Mouse (Mus musculus) layer of hippocampus, postnatal 14 days (tissue): ENCODE results near the gene 1700025B11Rik. TPM values are rescaled to one million over a fixed set of nuclear protein-coding genes. Genes with fewer than 3 reads are reported as not detected.
"Not testable (repeated sequence)": the region's sequence is repeated elsewhere in the genome, so short reads cannot be mapped to it uniquely, and the experiment has no call there.

Source experiments
- DNase-seq, 2 experiments: peaks; one replicate each; pipeline ENCODE4 v3.0.0; 2021 to 2022; ENCODE audit warnings: low spot score in 2 of 2, mixed read lengths in 1 of 2
- long read RNA-seq, 2 experiments: library from polyadenylated mRNA; stranded (forward); transcript quantifications; one replicate each; pipeline ENCODE4 v2.0.0; 2021
- total RNA-seq, 2 experiments: library from RNA; stranded (reverse); gene quantifications; 2 replicates each; pipeline ENCODE4 v1.2.3; 2021

1700025B11Rik gene
- not detected for total RNA-seq
- long read RNA-seq, experiment 1 = 0 reads
- long read RNA-seq, experiment 2 = 0 reads

DNA sequence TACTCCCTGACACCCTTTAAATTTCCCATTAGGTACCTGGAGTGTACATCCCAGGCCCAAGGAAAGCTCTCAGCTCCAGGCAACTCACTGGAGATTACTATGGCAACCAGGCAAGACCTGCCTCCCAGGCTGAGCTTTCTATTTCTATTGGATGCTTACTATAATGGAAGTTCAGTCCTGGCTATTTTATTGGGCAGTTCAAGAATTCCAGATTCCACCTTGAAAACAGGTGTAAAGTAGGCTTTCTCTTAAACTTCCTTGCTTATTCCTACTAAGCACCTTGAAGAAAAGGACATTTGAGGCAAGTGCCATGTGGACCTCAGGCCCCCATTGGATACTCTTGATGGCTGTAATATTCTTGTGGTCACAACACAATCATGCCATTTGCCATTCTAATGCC, at the start of gene 1700025B11Rik:
Gene 1700025B11Rik (minus strand): TSS at position 101 of the 400 bp plus-strand sequence.
- DNase-seq = no peak

DNA sequence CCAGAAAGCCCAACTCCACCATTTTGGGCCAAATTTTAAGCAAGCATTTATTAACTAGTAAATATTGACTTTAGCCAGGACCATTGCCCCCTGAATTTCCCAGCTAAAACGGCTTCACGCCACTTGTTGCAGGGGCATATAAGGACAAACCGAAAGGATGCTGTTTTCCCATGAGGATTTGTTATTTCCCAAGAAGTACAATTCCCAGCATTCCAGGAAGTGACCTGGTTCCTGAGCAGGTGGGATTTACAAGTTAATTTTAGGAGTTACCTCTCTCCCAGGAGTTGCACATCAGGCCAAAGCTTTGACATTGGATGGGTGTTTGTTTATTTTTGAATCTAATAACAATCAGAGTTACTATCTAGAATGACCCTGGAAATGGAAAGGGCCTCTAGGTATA, 44.4 kb upstream of the 1700025B11Rik start:
- DNase-seq = no peak

DNA sequence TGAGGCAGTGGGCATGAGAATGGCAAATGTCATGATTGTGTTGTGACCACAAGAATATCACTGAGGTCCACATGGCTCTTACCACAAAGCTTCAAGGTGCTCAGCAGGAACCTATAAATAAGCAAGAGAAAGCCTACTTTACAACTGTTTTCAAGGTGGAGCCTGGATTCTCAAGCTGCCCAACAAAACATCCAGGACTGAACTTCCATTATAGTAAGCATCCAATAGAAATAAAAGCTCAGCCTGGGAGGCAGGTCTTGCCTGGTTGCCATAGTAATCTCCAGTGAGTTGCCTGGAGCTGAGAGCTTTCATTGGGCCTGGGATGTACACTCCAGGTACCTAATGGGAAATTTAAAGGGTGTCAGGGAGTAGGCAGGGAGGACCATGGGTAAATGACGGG, 37.3 kb upstream of the 1700025B11Rik start, which contains the start of gene Gm36245:
Gene Gm36245 (plus strand): TSS at position 301 of the 400 bp plus-strand sequence.
- no peak for DNase-seq

DNA sequence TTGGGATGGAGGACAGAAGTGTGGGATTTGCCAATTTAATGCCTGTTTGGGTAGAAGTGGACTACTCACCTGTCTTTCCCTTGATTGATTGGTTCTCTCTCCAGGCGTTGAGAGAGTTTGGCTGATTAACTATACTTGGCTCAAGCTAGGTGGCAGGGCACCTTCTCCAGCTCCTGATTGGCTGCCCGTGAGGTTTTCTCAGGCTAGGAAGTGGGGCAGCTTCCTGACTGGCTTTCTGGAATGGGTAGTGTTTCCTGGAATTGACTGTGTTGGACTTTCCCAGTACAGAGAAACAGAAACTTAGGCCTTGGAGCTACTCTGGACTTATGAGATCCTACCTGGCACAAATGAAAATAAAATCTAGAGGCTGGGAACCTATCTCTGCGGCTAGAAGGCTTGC, 36.7 kb upstream of the 1700025B11Rik start:
- DNase-seq = no peak

DNA sequence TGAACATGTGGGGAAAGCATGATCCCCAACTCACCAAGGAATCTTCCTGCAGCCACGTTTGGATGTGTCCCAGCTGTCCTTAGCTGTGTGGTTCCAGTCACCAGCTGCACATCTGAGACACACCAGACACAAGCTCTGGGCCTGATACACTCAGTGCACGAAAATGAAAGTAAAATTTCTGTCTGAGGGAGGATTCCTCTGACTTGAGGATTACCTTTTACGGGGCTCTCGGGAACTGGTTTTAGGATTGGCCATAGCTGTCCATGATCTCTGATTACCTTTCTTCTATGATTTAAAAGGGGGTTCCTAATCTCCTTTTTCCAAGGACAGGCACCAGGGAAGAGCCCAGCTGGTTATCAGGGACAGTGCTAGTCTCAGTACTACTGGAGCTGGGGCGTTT, 34.3 kb upstream of the 1700025B11Rik start, which contains the start of gene Apol10b:
Gene Apol10b (minus strand): TSS at position 165 of the 400 bp plus-strand sequence.
- no peak for DNase-seq

DNA sequence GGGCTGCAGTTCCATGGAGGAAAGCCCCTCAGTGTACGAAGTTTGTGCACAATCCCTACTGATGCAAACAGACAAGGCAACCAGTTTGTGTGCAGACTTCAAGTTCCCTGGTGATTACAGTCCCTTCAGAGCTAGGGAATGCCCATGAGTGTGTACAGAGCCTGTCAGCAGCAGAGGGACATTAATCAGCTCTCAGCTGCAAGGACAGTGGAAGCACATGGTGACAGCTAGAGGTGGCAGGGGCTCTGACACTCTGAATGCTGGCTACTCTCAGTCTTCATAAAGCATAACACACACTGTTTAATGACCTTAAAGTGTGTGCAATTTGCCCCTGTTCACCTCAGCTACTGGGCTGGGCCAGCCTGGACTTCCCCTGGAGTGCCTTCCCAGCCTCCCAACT, 31.9 kb upstream of the 1700025B11Rik start:
- DNase-seq = no peak

DNA sequence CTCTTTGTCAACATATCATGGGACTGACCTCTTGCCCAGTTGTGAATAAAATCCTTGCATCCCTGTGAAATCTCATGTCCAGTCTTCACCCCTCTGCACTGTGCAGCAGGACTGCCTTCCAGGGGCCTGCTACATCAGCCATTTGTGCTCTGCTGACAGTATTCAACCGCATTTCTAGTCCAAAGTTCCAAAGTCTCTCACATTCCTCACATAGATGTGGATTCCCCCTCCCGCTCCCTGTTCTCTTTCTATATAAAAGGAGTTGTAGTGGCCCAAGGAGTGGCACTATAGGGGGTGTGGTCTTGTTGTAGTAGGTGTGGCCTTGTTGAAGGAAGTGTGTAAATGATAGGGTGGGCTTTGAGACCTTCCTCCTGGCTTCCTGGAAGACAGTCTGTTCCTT, 29.2 kb upstream of the 1700025B11Rik start:
- DNase-seq = no peak

DNA sequence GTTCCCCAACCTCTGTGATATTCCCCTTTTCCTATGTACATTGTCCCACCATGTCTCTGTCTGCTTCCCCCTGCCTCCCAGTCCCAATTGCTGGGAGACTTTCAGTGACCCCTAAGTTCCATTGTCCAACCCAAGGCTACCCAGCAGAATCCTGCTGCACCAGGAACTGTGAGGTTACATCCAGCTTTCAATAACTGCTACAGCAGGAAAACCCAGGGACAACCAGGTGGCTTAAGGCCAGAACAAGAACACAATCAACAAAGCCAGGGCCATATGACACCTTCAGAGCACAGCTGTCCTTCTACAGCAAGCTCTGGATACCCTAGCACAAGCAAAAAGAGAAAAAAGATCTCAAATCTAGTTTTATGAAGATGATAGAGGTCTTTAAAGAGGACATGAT, 27.3 kb upstream of the 1700025B11Rik start:
- no peak for DNase-seq

DNA sequence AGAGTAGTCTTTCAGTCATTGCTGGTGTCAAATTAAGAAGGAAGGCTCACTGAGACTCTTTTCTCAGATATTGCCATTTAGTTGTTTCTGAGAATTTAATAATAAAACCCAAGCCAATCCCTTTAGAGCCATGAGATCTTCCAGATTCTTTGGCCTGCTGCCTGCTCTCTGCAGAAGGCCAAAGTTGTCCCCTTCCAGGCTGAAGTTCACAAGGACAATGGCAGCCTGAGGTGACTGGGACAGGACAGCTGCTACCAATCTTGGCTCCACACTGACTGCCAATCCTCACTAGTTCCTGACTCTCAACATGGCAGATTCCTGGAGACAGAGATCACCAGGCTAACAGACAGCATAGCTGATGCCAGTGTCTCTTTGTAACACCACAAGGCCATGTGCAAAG, 25.3 kb upstream of the 1700025B11Rik start:
- DNase-seq = no peak

DNA sequence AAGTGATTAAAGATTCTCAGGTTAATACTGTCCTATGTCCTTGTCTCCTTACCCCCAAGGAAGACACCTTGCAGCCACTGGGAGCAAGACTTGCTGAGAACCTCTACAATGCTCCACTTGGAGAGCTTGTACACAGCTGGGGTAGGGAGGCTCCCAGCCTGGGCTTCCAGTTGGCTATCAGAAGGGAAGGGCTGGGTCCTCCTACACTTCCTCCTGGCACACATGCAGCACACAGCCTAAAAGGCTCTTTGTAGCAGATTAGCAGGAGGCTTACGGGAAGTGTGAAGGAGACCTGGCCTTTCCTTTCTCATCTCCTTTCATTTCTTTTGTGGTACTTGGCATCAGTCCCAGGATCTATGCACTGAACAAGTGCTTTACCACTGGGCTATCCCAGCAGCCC, 20.0 kb upstream of the 1700025B11Rik start:
- peak in 1 of 2 experiments; percentile 16 for DNase-seq

DNA sequence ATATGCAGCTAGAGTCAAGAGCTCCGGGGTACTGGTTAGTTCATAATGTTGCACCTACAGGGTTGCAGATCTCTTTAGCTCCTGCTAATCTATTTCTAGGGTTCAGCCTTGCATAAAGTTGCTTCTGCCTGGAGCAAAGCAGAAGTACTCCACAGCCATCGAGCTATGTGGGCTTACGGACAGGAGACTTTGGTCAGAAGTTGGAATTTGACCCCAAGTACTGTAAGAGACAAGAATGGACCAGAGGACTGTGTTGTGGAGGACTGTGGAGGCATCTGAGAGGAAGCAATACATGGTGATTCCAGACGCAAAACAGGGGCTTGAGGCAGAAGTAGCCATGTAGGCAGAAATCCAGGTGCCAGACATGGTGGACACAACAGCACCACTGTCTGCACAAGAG, 17.6 kb upstream of the 1700025B11Rik start:
- DNase-seq = no peak

DNA sequence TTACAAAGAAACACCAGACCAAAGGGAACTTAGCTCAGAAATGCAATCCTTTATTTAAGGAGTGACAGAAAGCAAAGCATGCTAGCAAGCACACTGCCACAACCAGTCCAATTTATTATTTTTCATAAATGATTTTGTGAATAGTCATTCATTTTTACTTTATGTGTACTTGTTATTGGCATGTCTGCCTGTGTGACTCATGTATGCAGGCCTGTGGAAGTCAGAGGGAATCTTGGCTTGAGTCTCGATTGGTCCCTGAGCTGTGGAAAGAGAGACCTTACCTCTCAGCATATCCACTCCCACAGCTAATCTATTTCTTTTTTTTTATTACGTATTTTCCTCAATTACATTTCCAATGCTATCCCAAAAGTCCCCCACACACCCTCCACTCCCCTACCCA, 17.1 kb upstream of the 1700025B11Rik start:
- DNase-seq = no peak

DNA sequence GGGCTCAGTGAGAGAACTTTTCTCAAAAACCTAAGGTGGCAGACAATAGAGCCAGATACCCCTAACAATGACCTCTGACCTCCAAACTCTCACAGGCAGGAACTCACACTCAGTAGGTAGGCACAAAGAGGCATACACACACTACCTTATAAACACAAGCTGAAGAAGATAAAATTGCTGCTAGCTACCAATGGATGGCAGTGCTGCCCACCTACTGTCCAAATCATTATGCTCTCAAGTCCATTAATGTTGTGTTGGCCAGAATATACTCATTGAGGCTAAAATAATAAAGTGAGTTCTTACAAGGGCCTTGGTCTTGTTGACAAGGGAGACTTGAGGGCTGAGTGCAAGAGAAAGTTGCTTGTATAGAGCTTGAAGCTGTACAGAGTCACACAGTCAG, 1.5 kb upstream of the 1700025B11Rik start:
- no peak for DNase-seq

DNA sequence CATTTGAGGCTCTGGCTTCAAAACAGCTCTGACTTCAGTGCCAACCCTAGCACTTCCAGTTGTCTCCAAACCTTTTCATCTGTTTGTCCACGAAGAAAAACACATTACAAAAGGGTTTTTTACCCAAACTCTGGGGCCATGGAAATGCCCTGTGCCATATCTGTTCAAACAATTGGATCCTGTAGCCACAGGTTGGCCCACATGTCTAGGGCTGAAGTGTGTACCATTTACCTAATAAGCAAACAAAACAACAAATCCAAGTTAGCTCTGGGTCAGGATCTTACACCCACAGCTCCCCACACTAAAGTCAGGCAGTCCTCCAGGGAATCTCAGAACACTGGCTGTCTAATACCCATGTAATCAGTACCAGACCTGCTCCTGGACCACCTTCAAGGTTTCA, 22.5 kb downstream of the 1700025B11Rik start:
- DNase-seq = not testable (repeated sequence)

DNA sequence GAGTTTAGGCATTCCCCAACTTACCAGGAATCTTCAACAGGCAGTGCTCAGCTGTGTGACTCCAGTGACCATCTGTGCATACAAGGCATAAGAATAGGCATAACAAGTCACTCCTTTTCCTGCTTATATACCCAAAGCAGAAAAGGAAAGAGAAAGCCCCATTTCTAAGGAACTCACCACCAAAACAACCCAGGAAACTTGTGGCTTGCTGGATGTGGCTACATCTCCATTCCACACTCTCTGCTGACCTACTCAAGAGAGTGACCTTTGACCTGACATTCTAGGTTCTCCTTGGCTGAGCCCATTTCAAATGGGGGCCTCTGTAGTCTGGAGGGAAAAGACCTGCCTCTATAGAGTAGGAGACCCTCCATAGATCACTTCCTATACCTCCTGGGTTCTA, 28.5 kb downstream of the 1700025B11Rik start, which contains the start of gene Apol7c:
Gene Apol7c (minus strand): TSS at position 101 of the 400 bp plus-strand sequence.
- DNase-seq = no peak

DNA sequence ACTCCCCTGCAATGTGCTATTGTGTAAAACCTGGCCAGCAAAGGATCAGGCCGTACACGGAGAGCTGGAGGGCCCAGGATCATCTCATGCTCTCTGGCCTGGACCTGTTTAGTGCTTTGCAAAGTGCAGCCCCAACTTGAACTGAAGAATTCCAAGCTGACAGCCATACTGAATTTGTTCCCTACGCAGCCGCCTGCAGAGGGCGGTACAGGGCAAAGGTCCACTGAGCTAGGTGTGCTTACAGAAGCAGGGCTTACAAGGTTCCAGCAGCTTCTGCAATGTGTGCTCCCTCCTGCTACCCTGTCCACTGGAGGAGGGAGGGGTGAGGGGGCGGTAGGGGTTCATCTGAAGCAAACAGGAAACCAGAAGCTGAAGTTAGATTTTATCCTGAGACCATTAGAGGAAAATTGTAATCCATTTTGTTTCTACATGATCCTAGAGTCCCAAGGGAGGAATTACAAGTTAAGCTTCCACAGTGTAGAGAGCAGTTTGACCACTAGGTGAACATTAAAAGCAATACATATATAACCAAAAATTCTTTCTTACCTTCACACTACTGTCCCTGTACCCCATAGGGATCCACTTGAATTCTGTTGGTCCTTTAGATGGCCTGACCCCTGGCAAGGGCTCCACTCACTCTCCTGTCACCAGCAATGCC, 38.4 kb downstream of the 1700025B11Rik start:
- peak; percentile 26 to 29 for DNase-seq

DNA sequence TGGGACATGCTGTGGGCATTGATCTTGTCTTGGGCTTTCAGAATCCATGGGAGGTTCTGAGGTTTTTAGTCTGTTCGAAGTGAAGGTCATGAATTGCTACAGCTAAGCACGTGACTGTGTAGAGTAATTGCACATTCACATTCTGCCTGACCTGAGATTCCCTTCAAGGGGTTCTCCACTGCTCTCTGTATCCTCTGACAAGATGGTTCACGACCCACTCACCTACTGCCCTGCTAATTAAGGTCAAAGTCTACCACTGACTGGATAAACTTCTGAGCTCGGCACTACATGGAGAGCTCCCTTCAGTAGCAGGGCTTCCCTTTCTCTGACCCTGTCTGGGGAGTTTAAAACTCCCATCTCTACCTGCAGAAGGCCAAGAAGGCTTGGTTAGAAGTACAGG, 41.1 kb downstream of the 1700025B11Rik start:
- not testable (repeated sequence) for DNase-seq

Other genes starting within 250 kb of the 1700025B11Rik start
- gene Apol7a, start 162.8 kb downstream of the 1700025B11Rik start, total RNA-seq = not detected
- gene Apol9a, start 150.8 kb downstream of the 1700025B11Rik start, total RNA-seq = not detected
- not detected for gene Apol7b, start 114.4 kb downstream of the 1700025B11Rik start, total RNA-seq
- not detected for gene Apol10a, start 84.8 kb downstream of the 1700025B11Rik start, total RNA-seq
- gene Apol11a, start 53.6 kb downstream of the 1700025B11Rik start, total RNA-seq = not detected
- gene Apol7c, start 28.6 kb downstream of the 1700025B11Rik start, total RNA-seq = not detected
- not detected for gene Apol10b, start 34.2 kb upstream of the 1700025B11Rik start, total RNA-seq
- not detected for gene Gm36245, start 37.4 kb upstream of the 1700025B11Rik start, total RNA-seq
- gene Apol11b, start 81.4 kb upstream of the 1700025B11Rik start, total RNA-seq = not detected
- not detected for gene Apol7e, start 137.0 kb upstream of the 1700025B11Rik start, total RNA-seq
- gene Apol9b, start 167.1 kb upstream of the 1700025B11Rik start, total RNA-seq = not detected
- gene Apol8, start 195.1 kb upstream of the 1700025B11Rik start, total RNA-seq = 1 to 10 TPM in 1 of 2 experiments, under 1 TPM in 1; 0.97 to 1.6 TPM